Mouse (Mus musculus) 3134 (cell line): ENCODE data around the gene Sept11.

Source experiments
- DNase-seq: peaks from one replicate; pipeline ENCODE4 v3.0.0-alpha.2; 2011; ENCODE audit warnings: low spot score; ENCODE audit not compliant: insufficient read length; ENCODE audit errors: extremely low read depth

The Sept11 gene

DNA sequence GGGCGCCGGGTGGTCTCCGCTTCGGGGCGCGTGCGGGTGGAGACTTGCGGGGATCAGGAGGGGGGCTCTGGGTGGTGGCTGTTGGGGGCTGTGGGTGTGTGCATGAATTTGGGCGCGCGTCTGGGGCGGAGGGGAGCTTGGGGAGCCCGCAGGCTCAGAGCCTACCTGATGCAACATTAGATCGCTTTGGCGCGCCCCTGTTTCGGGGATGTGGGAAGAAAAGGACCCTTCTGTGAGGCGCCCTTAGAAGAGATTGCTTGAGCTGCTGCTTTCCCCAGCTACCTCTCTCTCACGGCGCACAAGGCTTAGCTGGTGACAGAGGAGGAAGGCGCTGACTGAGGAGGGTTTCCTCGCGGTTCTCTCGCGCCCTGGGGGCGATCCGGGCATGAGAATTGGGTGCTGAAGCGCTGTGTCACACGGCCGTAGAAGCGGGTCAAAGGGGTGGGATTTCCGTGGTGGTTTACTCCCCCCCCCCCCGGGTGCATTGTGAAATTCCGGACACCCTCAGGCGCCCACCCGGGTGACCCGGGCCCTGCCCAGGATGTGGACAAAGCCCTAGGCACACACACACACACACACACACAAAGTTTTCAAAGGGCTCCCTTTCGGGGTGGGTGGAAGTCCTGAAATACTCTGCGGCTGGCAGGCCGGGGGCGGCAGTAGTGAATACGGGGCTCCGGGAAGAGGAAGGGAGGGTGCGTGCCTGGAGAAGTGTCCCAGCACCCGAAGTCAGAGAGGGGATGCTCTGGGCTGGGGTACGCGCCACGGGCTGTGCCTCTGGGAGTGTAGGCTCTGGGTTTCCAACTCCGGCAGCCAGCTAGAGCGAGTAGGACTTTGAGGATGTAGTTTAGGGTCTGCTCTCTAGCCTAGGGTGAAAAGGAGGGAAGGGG, 646 bp downstream of the Sept11 start:
- DNase-seq: peak; percentile 67

DNA sequence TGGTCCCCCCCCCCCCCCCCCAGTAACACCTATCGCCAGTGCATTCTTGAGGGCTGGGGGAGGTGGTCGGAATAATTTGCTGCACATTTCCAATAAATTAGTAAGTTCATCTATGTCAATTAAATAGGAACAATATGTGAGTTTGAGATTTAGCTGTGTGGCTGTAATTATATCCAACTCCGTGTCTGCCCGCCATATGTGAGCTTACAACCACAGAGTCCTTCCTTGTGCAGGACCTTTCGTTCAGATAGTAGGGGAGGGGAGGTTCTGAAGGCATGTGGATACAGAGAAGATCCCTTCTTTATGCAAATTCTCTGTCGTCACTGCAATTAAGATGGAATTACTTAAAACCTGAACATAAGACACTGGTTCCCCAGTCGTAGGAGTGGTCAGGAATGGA, 2.1 kb downstream of the Sept11 start:
- no peak for DNase-seq

DNA sequence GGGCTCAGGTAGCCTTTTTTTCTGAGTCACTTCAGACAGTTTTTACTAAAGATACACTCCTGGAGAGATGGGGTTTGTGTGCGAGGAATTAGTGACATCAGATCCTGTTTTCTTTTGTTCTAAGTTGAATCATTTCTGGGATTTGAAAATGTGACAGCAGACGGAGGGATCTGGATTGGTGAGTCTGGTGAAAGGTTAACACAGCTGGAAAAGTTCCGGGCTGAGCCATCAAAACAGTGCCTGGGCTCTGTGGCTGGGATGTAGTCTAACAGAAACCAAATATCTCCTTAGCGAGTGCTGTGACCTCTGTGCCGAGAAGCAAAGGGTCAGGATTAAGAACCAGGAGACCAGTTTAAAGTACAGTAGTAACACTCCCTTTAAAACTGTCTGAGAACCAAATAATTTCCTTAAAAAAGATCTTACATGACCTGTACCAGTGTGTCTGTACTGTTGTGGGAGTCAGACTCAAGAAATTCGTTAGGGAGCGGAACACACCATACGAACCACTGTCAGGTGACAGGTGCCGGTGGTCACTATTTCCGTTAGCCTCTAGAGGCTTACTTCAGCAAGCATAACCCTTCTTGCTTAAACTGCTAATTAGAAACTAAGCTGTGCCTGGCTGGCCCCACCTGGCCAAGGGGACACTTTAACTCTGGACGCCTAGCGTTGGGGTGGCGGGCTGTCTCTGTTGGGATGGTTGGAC, 4.1 kb downstream of the Sept11 start:
- no peak for DNase-seq

DNA sequence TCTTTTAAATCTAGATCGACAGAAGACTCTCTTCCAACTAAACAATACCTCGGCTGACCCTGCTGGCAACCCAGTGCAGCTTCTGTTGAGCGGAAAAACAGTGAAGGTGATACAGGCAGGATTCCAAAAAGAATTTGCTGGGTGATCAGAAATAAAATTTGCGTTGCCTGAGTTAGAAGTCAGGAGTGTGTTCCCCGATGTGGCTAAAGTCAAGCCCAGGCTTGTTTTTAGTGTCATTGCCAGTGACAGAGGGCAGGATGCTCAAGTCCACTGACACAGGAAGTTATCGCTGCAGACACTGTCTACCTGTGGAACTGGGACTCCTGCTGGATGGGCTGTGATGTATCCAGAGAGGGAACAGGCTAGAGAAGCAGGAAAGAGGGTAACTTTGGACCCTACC, 5.0 kb downstream of the Sept11 start:
- DNase-seq: no peak

DNA sequence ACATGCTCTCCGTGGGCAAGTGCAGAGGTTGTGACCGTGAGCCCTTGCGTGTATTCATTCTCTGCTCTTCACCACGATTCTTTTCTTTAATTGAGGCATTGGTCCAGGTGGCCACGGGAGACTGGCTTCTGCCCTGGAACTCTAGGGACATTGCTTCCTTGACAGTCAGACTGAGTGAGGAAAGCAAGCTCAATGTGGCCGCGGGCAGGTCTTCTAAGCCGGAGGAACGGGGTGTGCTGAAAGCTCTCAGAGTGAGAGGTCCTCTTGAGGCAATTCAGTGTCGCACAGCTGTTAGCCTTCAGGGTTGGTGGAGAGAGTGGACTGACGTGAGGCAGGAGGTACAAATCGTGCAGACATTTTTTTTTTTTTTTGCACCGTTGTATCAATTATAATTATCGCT, 5.6 kb downstream of the Sept11 start:
- DNase-seq: no peak

DNA sequence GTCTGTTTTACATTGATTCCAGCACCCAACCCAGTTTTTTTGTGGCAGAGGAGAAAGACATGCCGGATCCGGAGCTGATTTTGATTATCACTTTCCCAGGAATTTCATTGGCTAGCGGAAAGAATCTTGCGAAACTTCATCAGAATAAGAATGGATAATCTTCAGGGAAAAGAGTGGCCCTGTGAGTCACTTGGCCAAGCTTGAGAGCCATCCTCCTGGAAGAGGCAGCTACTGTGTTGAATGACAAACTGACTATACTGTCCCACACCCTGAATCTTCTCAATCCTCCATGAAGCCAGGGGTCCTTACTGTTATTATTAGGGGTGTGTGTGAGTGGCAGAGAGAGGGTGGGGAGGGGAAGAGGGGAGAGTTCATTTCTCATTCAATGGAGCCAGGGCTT, 7.7 kb downstream of the Sept11 start:
- no peak for DNase-seq

DNA sequence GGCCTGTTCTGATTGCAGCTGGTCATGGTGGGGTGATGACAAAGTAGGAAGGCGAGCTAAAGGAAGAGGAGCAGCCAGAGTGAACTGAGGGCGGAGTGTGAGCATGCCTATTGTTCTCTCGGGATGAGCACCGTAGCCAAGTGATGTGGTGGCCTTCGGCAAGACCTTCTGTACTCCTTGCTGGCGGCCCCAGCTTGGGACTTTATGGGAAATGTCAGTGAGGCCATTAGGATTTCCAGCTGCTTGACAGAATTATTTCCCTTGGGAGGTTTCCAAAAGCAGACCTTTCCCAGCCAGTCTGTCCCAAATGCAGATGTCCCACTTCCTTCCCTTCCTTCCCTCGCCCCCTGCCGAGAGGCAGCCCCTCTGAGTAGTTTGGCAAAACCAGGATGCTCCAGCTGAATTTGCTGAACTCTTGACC, 8.1 kb downstream of the Sept11 start:
- no peak for DNase-seq

DNA sequence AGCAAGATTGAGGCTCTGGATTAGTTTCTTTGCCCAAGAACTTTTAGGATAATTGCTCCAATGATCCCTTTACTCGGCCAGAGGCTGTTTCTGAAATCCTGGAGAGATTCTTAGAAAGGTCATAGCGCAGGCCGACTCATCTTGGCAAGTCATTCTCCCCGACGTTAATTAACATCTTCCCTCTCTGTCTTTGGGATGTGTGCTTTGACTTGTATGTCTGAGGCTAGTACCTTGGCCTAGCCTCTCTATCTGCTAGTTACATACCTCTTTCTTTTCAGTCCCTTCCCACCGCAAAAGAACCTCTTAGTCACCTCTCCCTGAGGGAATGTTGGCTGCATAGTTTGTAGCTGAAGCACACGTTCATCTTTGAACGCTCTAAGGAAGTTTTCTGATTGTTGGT, 10.4 kb downstream of the Sept11 start:
- peak; percentile 62 for DNase-seq

DNA sequence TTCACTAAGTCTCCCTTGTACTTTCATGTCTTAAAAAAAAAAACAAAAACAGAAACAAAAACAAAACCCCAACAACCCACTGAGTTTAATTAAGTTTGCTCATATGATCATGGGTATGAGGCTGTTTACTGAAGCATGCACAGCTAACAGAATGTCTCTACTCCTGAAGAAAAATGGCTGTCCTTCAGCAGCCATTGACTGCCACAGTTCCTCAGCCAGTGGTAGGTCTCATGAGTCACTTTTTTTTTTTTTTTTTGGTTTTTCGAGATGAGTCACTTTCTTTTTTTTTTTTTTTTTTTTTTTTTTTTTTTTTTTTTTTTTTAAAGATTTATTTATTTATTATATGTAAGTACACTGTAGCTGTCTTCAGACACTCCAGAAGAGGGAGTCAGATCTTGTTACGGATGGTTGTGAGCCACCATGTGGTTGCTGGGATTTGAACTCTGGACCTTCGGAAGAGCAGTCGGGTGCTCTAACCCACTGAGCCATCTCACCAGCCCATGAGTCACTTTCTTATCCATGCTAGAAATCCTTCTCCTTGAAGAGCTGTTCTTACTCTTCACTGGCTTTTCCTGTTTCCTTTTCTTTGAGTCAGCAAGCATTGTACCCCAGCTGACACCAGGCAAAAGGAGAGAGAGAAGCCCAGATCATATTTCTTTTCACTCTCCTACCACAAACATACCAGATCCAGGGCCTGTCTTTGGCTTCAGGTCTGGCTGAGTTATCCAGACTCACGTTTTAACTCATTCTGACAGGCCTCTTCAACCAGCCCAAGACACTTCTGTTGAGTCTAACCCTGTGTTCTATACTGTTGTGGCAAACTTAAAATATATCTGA, 12.0 kb downstream of the Sept11 start:
- peak; percentile 73 for DNase-seq

DNA sequence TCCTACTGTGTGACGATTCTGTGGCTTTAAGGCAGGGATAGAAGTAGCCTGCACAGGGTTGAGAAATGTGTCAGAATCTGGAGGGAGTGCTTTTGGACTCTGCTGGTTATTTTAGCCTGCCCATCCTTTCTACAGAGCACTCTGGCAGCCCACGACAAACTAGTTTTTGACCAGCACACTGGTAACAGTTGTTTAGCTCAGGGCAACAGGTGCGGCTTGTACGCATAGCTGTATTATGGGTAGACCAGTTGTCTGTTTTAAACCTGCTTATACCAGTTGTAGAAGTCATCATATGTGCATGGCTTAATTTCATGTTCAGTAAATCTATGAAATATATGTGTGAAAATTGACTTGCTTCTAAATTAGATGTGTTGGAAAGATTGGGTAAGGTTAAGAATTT, 12.8 kb downstream of the Sept11 start:
- DNase-seq: no peak

DNA sequence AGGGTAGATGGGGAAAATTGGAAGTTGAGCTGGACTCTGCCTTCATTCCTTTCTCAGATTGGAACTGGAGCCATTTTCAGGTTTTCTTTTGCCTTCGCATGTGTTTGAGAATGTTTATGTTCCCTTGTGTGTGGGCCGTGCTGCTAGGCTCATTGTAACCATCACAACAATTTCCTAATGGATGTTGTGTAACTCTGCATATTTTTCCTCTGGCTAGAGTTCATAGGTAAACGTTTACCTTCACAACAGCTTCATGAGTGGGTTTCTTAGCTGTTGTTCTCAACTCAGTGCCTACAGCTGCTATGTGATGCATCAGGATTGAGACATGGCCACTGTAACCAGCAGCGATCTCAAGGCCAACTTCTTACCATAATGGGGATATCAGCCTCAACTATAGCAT, 15.5 kb downstream of the Sept11 start:
- no peak for DNase-seq

DNA sequence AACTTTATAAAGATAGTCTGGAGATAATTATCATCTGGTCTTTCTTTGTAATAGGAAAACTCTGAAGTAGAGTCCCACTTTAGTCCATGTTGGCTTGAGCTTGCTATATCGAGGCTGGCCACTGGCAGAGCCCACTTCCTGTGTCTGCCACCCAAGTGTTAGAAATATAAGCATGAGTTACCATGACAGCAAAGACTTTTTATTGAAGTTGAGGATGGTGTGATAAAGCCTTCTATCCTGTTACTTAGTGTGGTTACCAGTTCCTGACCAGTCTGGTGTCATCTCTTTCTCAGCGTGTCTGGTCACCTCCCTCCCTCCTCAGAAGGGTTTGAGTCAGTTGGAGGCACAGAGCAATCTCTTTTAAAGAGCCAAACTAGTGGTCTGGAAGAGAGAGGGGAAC, 16.3 kb downstream of the Sept11 start:
- DNase-seq: no peak

DNA sequence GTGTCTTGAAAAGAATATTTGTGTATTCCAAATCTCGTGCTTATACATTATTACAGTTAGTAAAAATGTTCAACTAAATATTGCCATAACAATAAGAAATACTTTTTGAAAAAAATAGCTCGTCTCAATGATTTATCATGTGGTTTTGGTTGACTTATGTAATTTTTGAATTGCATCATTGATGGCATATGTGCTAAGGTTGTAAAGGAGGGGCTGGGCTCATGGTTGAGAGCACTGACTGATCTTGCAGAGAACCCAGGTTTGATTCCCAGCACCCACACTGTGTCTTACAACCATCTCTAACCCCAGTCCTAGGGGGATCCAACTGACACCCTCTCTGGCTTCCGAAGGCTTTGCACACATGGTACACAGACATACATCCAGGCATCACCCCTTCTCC, 19.1 kb downstream of the Sept11 start:
- DNase-seq: no peak

DNA sequence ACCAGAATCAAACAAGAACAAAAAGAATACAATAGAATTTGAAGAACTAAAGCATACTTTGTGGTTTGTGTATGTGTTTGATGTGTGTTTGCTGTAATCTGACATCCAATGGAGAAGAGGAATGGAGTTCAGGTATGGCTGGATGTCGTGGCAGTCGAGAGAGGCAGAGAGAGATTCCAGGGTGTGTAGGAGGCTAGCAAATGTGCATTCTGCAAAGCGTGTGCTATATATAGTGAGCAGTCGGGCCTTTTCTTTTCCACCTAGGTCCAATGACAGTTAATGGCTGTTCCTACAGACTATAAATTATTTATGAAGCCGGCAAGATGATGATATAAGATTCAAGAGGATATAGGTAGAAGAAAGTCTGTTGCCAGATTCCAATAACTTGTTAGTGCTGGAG, 20.3 kb downstream of the Sept11 start:
- no peak for DNase-seq

DNA sequence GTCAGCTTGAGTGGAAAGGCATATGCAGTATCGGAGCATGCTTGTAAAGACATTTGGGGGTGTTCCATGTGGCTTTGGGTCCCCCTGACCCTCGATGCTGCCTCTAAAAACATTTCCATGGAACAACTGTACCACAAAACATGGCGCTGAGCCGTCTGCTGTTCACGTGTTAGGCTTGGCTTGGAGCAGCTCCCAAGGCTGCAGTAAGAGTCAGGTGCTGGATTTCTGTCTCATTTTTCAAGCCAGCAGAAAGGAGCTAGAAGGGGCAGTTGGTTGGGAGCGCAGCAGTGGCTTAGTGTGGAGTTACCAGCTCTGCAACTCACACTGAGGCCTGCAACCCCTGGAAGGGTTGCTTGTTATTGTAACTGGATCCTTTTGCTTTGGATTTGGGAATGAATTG, 21.3 kb downstream of the Sept11 start:
- DNase-seq: no peak

DNA sequence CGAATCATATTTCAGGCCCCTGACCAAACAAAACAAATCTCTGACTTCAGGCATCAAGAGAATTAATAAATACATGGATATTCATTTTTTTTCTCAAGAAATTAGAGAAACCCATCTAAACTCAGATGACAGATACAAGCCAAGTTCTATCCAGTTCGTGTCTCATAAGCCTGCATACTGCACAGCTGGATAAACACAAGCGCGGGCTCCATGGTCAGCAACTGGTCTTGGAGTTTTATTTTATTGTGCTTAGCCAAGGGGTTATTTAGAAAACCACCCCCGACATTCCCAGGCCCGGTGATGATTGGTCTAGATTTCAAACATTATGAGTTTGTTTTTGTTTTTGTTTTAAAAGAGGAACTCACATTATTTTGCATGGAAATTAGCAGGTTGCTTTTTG, 21.8 kb downstream of the Sept11 start:
- no peak for DNase-seq

DNA sequence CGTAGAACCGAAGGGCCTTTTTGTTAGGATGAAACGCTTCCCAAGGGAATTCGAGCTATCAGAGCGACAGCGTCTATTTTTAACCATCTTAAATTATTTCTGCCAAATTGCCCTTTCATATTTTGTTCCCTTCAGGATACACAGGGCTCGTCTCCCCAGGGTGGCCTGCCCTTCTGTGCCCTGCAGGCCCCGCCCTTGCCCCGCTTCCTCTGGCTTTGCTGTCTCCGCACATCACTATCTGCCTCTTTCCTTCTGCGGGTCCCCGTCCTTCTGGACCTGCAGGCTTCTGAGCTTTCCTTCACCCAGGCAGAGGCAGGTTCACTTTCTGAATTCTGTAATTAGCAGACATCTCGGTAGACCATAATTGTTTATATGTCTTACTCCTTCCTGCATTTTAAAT, 22.6 kb downstream of the Sept11 start:
- DNase-seq: no peak

DNA sequence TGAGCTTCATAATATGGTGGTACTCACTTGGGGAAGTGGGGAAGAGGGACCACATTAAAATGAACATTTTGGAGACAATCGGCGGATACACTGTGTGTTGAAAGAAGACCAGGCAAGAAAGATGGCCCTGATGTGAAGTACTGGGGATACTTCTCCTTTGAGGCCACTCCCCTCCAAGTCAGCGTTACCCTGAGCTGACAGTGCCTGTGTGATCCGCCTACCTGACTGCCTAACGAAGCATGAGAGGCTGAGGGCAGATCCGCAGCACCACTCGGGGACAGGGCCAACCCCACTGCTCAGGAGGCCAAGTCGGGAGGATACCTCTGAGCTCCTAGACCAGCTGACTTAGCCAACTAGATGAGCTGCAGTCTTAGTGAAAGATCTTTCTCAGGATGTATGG, 24.4 kb downstream of the Sept11 start:
- DNase-seq: no peak

DNA sequence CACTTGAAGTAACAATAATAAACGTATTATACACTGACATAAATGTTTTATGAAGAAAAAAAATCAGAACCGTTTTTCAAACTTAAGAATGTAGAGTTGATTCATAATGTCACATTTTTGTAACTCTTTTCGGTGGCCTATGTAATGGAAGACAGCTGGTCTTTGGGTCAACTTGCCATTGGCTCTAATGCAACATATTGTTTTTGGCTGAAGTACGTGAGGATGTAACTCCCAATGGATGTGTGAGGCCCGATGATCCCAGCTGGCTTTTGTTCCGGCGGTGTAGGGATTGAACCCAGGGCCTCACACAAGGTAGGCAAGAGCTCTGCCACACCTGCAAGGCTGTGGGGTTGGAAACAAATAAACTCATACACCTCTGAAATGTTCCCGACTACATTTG, 28.4 kb downstream of the Sept11 start:
- no peak for DNase-seq

DNA sequence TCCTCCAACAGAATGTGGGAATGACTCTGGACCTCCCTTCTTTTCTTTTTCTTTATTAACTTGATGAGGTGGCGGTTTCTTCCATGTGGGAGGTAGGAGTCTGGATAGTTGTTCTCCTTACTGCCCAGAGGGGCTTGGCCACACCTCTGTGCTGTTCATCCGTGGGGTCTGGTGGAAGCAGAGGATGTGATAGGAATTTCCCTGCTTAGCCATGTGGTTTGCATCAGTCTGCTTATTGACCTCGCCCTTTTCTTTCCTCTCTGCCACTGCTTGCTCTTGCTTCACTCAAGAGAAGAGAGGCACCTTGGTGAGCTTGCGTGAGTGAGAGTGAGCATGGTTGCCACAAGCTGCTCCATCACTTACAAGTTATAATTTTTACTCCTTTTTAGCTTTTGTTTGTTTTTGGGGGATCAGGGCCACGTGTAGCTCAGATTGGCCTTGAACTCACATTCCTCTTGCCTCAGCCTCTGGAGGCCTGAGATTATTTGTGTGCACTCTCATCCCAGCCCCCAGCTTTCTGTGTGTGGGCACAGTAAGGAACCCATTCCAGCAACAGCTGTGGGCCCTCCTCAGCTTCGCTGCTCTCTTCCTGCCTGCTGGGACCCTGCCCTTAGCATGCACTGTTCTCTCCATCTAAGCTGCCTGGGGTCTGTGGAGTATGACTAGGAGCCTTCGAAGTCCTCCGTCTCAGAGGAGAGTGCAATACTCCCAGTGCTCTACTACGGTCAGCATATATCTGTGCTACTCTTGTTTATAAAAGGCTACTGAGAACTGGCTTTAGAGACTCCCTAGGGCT, 31.0 kb downstream of the Sept11 start:
- DNase-seq: no peak

DNA sequence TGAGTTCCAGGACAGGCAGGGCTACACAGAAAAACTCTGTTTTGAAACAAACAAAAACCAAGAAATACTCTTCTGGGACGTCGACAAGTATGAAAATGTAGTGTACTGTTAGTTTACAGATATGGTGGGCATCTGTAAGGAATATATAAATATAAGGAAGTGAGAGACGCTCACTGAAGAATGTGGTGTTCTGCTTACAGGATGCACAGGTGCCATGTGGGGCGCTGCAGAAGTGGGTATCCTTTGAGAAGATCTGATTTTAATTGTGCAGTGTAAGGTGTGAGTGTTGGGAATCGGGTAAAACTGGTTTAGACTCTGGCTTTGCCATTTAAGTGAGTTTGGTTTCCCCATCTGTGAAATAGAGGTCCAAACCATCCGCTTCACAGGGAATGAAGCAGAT, 32.1 kb downstream of the Sept11 start:
- DNase-seq: no peak
